Mouse (Mus musculus): ENCODE measurements around the gene Rasa4. TPM values are rescaled to one million over a fixed set of nuclear protein-coding genes. Genes with fewer than 3 reads are reported as not detected.
"Not testable (repeated sequence)": the region's sequence is repeated elsewhere in the genome, so short reads cannot be mapped to it uniquely, and the experiment has no call there.

Gene Rasa4
- polyA plus RNA-seq, 1 experiment, result 43.0 TPM

DNA sequence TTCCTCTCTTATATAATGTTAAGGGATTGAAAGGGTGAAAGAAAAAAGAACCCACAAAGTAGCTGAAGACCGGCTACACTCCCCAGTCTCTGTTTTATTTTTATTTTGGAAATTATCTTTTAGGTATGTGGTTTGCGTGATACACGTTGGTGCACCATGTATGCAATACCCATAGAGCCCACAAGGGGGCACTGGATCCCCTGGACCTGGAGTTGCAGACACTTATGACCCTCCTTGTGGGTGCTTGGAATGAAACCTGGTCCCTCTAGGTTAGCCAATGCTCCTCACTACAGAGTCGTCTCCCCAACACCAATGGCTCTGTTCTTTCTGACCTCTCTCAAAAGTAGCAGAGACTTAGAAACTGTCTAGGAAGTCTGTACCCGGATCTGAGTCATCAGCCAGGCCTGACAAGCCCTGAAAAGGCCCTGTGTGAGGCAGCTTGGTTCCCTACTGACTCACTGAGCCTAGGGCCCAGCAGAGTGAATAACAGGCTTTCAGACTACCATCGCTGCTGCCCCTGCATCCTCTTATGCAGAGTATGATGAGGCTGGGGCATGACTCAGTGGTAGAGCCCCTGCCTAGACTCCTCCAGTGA is 59.5 kb downstream of the Rasa4 start:
- Histone ChIP-seq H3K4me3 (ENCODE audit: extremely low read depth, insufficient read depth, insufficient read length) (no peak overlapping the region), H3K36me3 (ENCODE audit: control insufficient read depth, insufficient read depth, low read length) (peaks cover 22% of the 10 kb centered on the region), H3K4me1 (ENCODE audit: control insufficient read depth, insufficient read depth, insufficient read length) (peaks cover 20% of the 10 kb centered on the region; the same call in 1 of the 2 replicates), H3K27me3 (ENCODE audit: control insufficient read depth, insufficient read depth, low read length) (no peaks in the 10 kb centered on the region), H3K27ac (ENCODE audit: insufficient read depth, low read length) (no peak overlapping the region)
- peak; percentile 13; the same call in 1 of the 2 replicates for TF ChIP-seq CTCF (IDR thresholded peaks at IDR 0.05; ENCODE audit: extremely low read depth, insufficient read depth, insufficient read length, insufficient replicate concordance)
- TF ChIP-seq POLR2A (IDR thresholded peaks at IDR 0.05; ENCODE audit: low read depth, low read length), result no peak
- no peak for DNase-seq (ENCODE audit: low read depth in 1 of 2, low spot score in 2 of 2)
- 87% methylated on average over 6 of the region's 6 CpGs for WGBS

DNA sequence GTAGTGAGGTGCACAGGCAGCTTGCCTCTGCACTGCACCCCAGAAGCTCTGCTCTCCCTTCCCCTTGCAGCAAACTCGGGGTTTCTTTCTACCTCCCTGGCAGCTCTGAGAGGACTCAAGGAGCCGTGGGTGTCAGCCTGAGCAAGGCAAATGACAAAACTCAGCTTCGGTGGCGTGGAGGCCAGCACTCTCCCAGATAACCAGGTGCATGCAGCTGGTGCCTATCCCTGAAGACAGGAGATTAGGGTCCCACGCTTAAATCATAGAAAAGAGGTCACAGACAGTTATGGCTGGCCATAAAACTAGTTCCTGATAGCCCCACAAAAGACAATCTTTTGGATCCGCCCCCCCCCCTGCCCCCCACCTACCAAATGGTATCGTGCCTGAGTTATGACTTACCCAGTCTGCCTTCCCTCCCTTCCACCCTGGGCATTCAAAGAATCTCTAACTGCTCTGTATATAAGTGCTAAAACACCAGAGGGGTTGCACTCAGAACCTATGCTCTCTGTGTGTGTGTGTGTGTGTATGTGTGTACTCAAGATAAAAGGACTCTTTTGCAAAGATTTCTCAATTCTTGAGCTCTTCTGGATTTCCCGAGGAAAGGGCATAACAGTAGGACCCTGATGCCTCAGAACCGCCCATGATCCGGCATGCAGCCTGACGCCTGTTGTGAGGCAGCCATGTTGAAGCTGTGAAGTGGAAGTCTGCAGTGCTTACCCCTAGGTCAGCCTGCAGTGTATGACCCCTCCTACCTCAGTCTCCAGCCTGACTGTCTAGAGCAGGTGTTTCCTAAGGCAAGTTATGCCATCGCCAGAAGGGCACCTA is 61.1 kb downstream of the Rasa4 start:
- H3K4me1 ChIP-seq (ENCODE audit: control insufficient read depth, insufficient read depth, insufficient read length), result peaks cover 33% of the 10 kb centered on the region; the same call in 1 of the 2 replicates
- H3K4me3 ChIP-seq (ENCODE audit: extremely low read depth, insufficient read depth, insufficient read length), result peak overlapping the region; percentile 16; the same call in 1 of the 2 replicates
- DNase-seq (ENCODE audit: low read depth in 1 of 2, low spot score in 2 of 2), result no peak
- peak overlapping the region; percentile 18 for H3K27ac ChIP-seq (ENCODE audit: insufficient read depth, low read length)
- H3K36me3 ChIP-seq (ENCODE audit: control insufficient read depth, insufficient read depth, low read length), result peaks cover 14% of the 10 kb centered on the region
- no peaks in the 10 kb centered on the region for H3K27me3 ChIP-seq (ENCODE audit: control insufficient read depth, insufficient read depth, low read length)
- no peak for TF ChIP-seq POLR2A (IDR thresholded peaks at IDR 0.05; ENCODE audit: low read depth, low read length)
- TF ChIP-seq CTCF (IDR thresholded peaks at IDR 0.05; ENCODE audit: extremely low read depth, insufficient read depth, insufficient read length, insufficient replicate concordance), result no peak
- WGBS, result 62% methylated on average over 12 of the region's 12 CpGs

DNA sequence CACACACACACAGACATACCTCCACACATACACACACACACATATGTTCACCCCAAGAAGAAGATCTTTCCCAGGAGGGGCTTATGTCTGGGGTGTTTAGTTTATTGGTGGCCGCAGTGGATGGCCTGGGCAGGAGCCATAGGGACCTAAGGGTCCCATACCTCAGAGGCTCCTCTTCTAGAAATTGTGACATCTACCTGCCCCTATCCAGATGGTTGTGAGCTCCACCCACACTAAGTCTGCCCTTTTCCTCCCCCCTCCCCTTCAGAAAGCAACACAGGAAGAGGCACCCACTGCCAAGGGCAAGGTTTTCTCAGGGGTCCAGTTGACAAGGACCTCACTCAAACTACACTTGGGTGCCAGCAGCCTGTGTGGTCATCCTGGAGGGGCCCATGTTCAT is 63.2 kb downstream of the Rasa4 start:
- H3K4me3 ChIP-seq (ENCODE audit: extremely low read depth, insufficient read depth, insufficient read length), result peak overlapping the region; percentile 41
- peaks cover 33% of the 10 kb centered on the region; the same call in 1 of the 2 replicates for H3K4me1 ChIP-seq (ENCODE audit: control insufficient read depth, insufficient read depth, insufficient read length)
- peak overlapping the region; percentile 87 for H3K27ac ChIP-seq (ENCODE audit: insufficient read depth, low read length)
- H3K36me3 ChIP-seq (ENCODE audit: control insufficient read depth, insufficient read depth, low read length), result no peaks in the 10 kb centered on the region
- TF ChIP-seq CTCF (IDR thresholded peaks at IDR 0.05; ENCODE audit: extremely low read depth, insufficient read depth, insufficient read length, insufficient replicate concordance), result no peak
- TF ChIP-seq POLR2A (IDR thresholded peaks at IDR 0.05; ENCODE audit: low read depth, low read length), result no peak
- WGBS, result 61% methylated on average over 1 of the region's 1 CpGs
- H3K27me3 ChIP-seq (ENCODE audit: control insufficient read depth, insufficient read depth, low read length), result no peaks in the 10 kb centered on the region
- peak in 1 of 2 experiments; percentile 66 for DNase-seq (ENCODE audit: low read depth in 1 of 2, low spot score in 2 of 2)

DNA sequence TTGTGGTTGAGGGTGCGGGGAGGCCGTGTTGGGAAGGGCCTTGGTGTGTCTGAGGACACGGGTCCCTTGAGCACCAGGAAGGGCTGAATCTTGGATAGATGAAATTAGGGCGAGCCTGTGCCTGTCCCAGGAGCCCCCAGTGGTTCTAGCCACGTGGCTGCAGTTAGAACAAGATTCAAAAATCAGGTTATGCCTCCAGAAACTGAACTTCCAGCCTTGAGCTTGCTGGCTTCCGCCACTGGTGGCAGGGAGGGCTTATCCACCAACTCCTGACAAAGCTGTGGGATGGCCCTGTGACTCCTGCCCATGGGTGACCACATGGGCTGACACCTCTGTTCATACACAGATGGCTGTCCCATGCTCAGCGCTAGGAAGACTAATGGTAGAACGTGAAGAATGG is 64.0 kb downstream of the Rasa4 start:
- no peak for TF ChIP-seq CTCF (IDR thresholded peaks at IDR 0.05; ENCODE audit: extremely low read depth, insufficient read depth, insufficient read length, insufficient replicate concordance)
- TF ChIP-seq POLR2A (IDR thresholded peaks at IDR 0.05; ENCODE audit: low read depth, low read length), result no peak
- DNase-seq (ENCODE audit: low read depth in 1 of 2, low spot score in 2 of 2), result no peak
- Histone ChIP-seq H3K27ac (ENCODE audit: insufficient read depth, low read length) (peak overlapping the region; percentile 87), H3K27me3 (ENCODE audit: control insufficient read depth, insufficient read depth, low read length) (no peaks in the 10 kb centered on the region), H3K4me3 (ENCODE audit: extremely low read depth, insufficient read depth, insufficient read length) (no peak overlapping the region), H3K4me1 (ENCODE audit: control insufficient read depth, insufficient read depth, insufficient read length) (peaks cover 33% of the 10 kb centered on the region; the same call in 1 of the 2 replicates), H3K36me3 (ENCODE audit: control insufficient read depth, insufficient read depth, low read length) (no peaks in the 10 kb centered on the region)
- 58% methylated on average over 8 of the region's 8 CpGs for WGBS

DNA sequence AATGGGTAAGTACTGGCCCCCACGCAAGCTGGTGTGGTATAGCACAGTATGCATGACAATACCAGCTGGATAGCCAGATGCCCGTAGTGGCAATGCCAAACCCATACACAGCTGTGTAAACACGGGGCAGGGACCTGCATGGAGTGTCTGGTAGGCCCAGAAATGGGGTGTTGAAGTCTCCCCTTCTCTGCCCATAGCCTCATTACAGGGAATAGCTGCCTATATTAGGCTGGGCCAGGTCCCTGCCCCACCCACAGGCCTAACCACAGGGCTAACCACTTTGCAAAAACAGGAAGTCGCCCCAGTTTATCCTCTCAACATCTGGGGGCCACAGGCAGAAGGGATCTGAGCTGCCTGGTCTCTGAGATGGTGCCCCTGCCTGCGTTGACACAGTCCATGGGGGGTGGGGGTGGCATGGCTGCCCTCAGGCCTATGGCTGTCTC is 65.4 kb downstream of the Rasa4 start:
- DNase-seq (ENCODE audit: low read depth in 1 of 2, low spot score in 2 of 2), result peak in 1 of 2 experiments; percentile 42
- Histone ChIP-seq H3K4me1 (ENCODE audit: control insufficient read depth, insufficient read depth, insufficient read length) (peaks cover 33% of the 10 kb centered on the region; the same call in 1 of the 2 replicates), H3K27ac (ENCODE audit: insufficient read depth, low read length) (peak overlapping the region; percentile 87)
- not testable (repeated sequence) for H3K27me3 ChIP-seq (ENCODE audit: control insufficient read depth, insufficient read depth, low read length); H3K36me3 ChIP-seq (ENCODE audit: control insufficient read depth, insufficient read depth, low read length); H3K4me3 ChIP-seq (ENCODE audit: extremely low read depth, insufficient read depth, insufficient read length)
- 9% methylated on average over 5 of the region's 5 CpGs for WGBS

DNA sequence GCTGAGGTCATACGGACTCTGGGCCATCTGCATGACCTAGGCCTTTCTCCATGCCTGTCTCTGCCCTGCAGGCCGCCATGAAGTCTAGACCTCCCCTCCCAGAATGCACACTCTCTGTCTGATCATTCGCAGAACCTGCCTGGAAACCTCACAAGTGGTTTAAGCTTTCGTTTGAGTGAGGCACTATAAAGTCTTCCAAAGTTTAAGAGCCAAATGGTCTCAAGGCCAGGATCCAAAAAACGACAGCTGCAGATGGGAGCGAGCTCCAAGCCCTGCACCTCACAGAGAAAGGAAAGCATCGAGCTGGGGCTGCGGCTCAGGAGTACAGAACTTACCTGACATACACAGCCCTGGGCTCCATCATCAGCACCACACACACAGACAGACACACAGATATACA is 68.6 kb downstream of the Rasa4 start:
- no peak for TF ChIP-seq POLR2A (IDR thresholded peaks at IDR 0.05; ENCODE audit: low read depth, low read length)
- no peak for TF ChIP-seq CTCF (IDR thresholded peaks at IDR 0.05; ENCODE audit: extremely low read depth, insufficient read depth, insufficient read length, insufficient replicate concordance)
- H3K27me3 ChIP-seq (ENCODE audit: control insufficient read depth, insufficient read depth, low read length), result no peaks in the 10 kb centered on the region
- WGBS, result 82% methylated on average over 8 of the region's 8 CpGs
- peaks cover 21% of the 10 kb centered on the region; the same call in 1 of the 2 replicates for H3K4me1 ChIP-seq (ENCODE audit: control insufficient read depth, insufficient read depth, insufficient read length)
- no peak for DNase-seq (ENCODE audit: low read depth in 1 of 2, low spot score in 2 of 2)
- H3K36me3 ChIP-seq (ENCODE audit: control insufficient read depth, insufficient read depth, low read length), result peaks cover 6% of the 10 kb centered on the region; the same call in 1 of the 2 replicates
- H3K4me3 ChIP-seq (ENCODE audit: extremely low read depth, insufficient read depth, insufficient read length), result no peak overlapping the region
- H3K27ac ChIP-seq (ENCODE audit: insufficient read depth, low read length), result 0 out of 2 replicates have a peak overlapping the region, but pooled peaks have one; percentile 25
